Mouse (Mus musculus): Measurements from ENCODE around the gene Serpinb1a. TPM values are rescaled to one million over a fixed set of nuclear protein-coding genes. Genes with fewer than 3 reads are reported as not detected.

Gene Serpinb1a
- total and polyA plus RNA-seq, 2 experiments from 2014 or later = 1.8 to 13.8 TPM

- Histone ChIP-seq H3K9ac (replicated peaks; ENCODE audit: low read depth, low read length) (no peak overlapping the region), H3K27me3 (ENCODE audit: control insufficient read depth, insufficient read depth, low read length) (no peaks in the 10 kb centered on the region), H3K27ac (ENCODE audit: low read depth) (peak overlapping the region; percentile 71), H3K4me1 (ENCODE audit: control insufficient read depth, insufficient read depth) (no peaks in the 10 kb centered on the region), H3K9me3 (replicated peaks; ENCODE audit: control insufficient read depth, low read length) (no peaks in the 10 kb centered on the region), H3K36me3 (replicated peaks; ENCODE audit: control insufficient read depth, insufficient read depth, low read length) (no peaks in the 10 kb centered on the region), H3K4me2 (ENCODE audit: low read depth, low read length) (no peak overlapping the region), H3K4me3 (ENCODE audit: low read depth, low read length) (no peak overlapping the region)
- DNase-seq (ENCODE audit: low spot score) (no peak), ATAC-seq (ENCODE audit: insufficient read depth, low read depth) (no peak)
- 86% methylated on average over 5 of the region's 5 CpGs for WGBS
- TF ChIP-seq CTCF (IDR thresholded peaks at IDR 0.05; ENCODE audit: low read depth) = no peak
- TF ChIP-seq EP300 (IDR thresholded peaks at IDR 0.05; ENCODE audit: low read depth) = no peak
These were observed 55.8 kb downstream of the Serpinb1a start for GRCm38 (mm10) chr13:32795166-32795565.

GRCm38 (mm10) chr13:32794619-32795018 is 56.4 kb downstream of the Serpinb1a start:
- WGBS = 22% methylated on average over 2 of the region's 2 CpGs
- peak; percentile 92 for ATAC-seq (ENCODE audit: insufficient read depth, low read depth)
- Histone ChIP-seq H3K27me3 (ENCODE audit: control insufficient read depth, insufficient read depth, low read length) (no peaks in the 10 kb centered on the region), H3K9ac (replicated peaks; ENCODE audit: low read depth, low read length) (no peak overlapping the region), H3K4me1 (ENCODE audit: control insufficient read depth, insufficient read depth) (no peaks in the 10 kb centered on the region), H3K4me3 (ENCODE audit: low read depth, low read length) (no peak overlapping the region), H3K36me3 (replicated peaks; ENCODE audit: control insufficient read depth, insufficient read depth, low read length) (no peaks in the 10 kb centered on the region), H3K4me2 (ENCODE audit: low read depth, low read length) (no peak overlapping the region), H3K27ac (ENCODE audit: low read depth) (peak overlapping the region; percentile 71), H3K9me3 (replicated peaks; ENCODE audit: control insufficient read depth, low read length) (no peaks in the 10 kb centered on the region)
- peak; percentile 84 for DNase-seq (ENCODE audit: low spot score)
- no peak; the same call in 1 of the 2 replicates for TF ChIP-seq CTCF (IDR thresholded peaks at IDR 0.05; ENCODE audit: low read depth)
- TF ChIP-seq EP300 (IDR thresholded peaks at IDR 0.05; ENCODE audit: low read depth) = peak; percentile 25; the same call in 1 of the 2 replicates

Other genes starting within 250 kb of the Serpinb1a start
- gene Mylk4, start 67.2 kb downstream of the Serpinb1a start, total RNA-seq (2014; rRNA removed; ENCODE audit: low replicate concordance) = 1.6 and 5.6 TPM in 2 replicates
- gene Mylk4, start 67.2 kb downstream of the Serpinb1a start, polyA plus RNA-seq (2015; fragmentation: Nextera tagmentation; extraction: Ambion mirVana) = 2.4 and 2.8 TPM in 2 replicates
- gene Wrnip1, start 49.1 kb downstream of the Serpinb1a start, total RNA-seq (2014; rRNA removed; ENCODE audit: low replicate concordance) = 33.1 and 66.7 TPM in 2 replicates
- gene Wrnip1, start 49.1 kb downstream of the Serpinb1a start, polyA plus RNA-seq (2015; fragmentation: Nextera tagmentation; extraction: Ambion mirVana) = 11.2 and 12.1 TPM in 2 replicates
- not detected in 2 replicates for gene D930007J09Rik, start 48.3 kb downstream of the Serpinb1a start, total RNA-seq (2014; rRNA removed; ENCODE audit: low replicate concordance)
- gene D930007J09Rik, start 48.3 kb downstream of the Serpinb1a start, polyA plus RNA-seq (2015; fragmentation: Nextera tagmentation; extraction: Ambion mirVana) = not detected in 2 replicates
- not detected in 2 replicates for gene Serpinb1c, start 47.0 kb upstream of the Serpinb1a start, total RNA-seq (2014; rRNA removed; ENCODE audit: low replicate concordance)
- 0.16 and 0.25 TPM in 2 replicates for gene Serpinb1c, start 47.0 kb upstream of the Serpinb1a start, polyA plus RNA-seq (2015; fragmentation: Nextera tagmentation; extraction: Ambion mirVana)
- gene Serpinb6b, start 114.0 kb upstream of the Serpinb1a start, total RNA-seq (2014; rRNA removed; ENCODE audit: low replicate concordance) = 46.1 and 66.6 TPM in 2 replicates
- gene Serpinb6b, start 114.0 kb upstream of the Serpinb1a start, polyA plus RNA-seq (2015; fragmentation: Nextera tagmentation; extraction: Ambion mirVana) = 23.4 and 30.8 TPM in 2 replicates
- 3.9 and 5.5 TPM in 2 replicates for gene Serpinb9, start 152.1 kb upstream of the Serpinb1a start, total RNA-seq (2014; rRNA removed; ENCODE audit: low replicate concordance)
- gene Serpinb9, start 152.1 kb upstream of the Serpinb1a start, polyA plus RNA-seq (2015; fragmentation: Nextera tagmentation; extraction: Ambion mirVana) = 6.3 and 7.9 TPM in 2 replicates
- gene Serpinb9b, start 176.2 kb upstream of the Serpinb1a start, total RNA-seq (2014; rRNA removed; ENCODE audit: low replicate concordance) = 0.23 and 0.81 TPM in 2 replicates
- gene Serpinb9b, start 176.2 kb upstream of the Serpinb1a start, polyA plus RNA-seq (2015; fragmentation: Nextera tagmentation; extraction: Ambion mirVana) = 0.33 and 0.36 TPM in 2 replicates
- gene Serpinb1b, start 227.4 kb upstream of the Serpinb1a start, total RNA-seq (2014; rRNA removed; ENCODE audit: low replicate concordance) = 0.50 TPM in 1 of 2 replicates, not detected in the other
- gene Serpinb1b, start 227.4 kb upstream of the Serpinb1a start, polyA plus RNA-seq (2015; fragmentation: Nextera tagmentation; extraction: Ambion mirVana) = 0.22 TPM in 1 of 2 replicates, not detected in the other

Data from heart, postnatal 0 days (tissue).